Mouse (Mus musculus) skeletal muscle tissue, adult 2 months (tissue): ENCODE results near the gene R3hdm2.

Source experiments
- DNase-seq: peaks from one replicate; pipeline ENCODE4 v3.0.0-alpha.2; 2012; ENCODE audit warnings: low read depth, low spot score

The R3hdm2 gene

GRCm38 (mm10) chr10:127422047-127422446 is 41.9 kb downstream of the R3hdm2 start:
- peak; percentile 16 for DNase-seq

GRCm38 (mm10) chr10:127425794-127426193 is 45.7 kb downstream of the R3hdm2 start:
- DNase-seq = no peak

- no peak for DNase-seq
Measured at GRCm38 (mm10) chr10:127426670-127427069, 46.5 kb downstream of the R3hdm2 start.

DNA sequence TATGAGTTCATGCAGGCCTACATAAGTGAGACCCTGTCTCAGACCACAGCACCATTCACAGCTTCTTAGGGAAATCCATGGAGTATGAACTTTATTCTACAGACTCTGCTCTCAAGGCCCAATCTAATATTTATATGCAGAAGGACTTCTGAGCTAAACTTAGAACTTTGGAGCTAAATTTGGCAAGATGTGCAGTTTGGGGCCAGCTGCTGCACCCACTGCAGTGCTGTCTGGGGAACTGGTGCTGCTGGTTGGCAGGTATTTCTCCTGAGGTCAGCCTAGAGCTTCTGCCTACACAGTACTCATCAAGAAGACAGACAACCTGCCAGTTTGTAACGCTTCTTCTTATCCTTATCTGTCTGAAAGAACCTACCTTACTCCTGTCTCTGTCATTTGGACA is 47.0 kb downstream of the R3hdm2 start:
- peak; percentile 40 for DNase-seq

DNA sequence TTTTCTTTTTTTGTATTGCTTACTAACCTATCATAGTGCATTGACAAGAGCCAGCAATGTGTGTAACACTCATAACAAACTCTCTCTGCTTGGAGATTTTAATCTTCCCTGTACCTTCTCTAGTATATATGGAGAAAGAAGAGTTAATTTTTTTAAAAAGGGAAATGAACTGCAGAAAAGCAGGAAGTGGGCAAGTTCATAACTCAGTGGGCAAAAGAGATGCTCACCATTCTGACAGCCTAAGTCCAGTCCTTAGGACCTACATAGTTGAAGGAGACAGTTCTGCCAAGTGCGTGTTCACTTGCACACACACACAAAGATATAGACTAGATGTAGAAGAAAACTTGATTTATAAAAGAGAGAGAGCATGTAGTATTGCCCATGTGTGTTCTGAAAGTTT is 47.9 kb downstream of the R3hdm2 start:
- no peak for DNase-seq

GRCm38 (mm10) chr10:127429538-127429937 is 49.4 kb downstream of the R3hdm2 start:
- no peak for DNase-seq

DNA sequence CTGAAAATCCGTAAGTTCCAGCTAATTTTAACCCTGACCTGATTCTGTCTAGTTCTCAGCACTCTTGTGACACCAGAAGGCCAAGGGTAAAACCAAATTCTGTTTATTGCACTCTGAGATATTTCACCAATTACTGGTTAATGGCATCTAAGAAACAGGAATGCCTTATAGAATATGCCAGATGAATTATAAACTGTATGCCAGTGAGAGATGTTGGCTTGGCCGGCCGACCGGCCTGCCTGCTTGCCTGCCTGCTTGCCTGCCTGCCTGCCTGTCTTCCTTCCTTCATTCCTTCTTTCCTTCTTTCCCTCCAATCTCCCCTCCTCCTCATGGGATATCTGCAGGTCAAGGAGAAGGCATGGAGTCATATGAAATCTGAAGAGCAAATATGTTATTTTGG is 52.3 kb downstream of the R3hdm2 start:
- no peak for DNase-seq

DNA sequence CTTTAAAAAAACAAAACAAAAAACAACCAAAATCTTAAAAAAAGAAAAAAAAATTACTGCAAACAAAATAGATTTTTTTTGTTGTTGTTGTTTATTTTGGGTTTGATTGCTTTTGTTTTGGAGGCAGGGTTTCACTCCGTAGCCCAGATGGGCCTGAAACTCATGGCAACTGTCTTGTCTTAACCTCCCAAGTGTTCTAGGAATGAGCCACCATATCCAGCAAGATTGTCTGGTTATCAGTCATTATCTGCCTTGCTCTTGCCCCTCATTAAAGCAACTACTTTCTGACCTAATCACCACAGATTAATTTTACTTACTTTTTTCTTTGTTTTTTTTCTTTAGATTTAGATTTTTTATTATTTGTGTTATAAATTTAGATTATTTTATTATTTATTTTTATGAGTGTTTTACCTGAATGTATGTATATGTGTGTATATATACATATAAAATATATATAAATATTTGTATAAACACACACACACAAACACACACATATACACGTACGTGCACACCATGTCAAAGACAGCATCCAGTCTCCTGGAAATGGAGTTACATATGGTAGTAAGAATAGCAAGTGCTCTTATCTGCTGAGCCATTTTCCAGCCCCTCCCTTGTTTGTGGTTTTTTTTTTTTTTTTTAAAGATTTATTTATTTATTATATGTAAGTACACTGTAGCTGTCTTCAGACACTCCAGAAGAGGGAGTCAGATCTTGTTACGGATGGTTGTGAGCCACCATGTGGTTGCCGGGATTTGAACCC is 57.4 kb downstream of the R3hdm2 start:
- no peak for DNase-seq

- DNase-seq = no peak
Measured at GRCm38 (mm10) chr10:127453701-127454100, 73.6 kb downstream of the R3hdm2 start.

GRCm38 (mm10) chr10:127462411-127463096 is 82.4 kb downstream of the R3hdm2 start:
- no peak for DNase-seq

GRCm38 (mm10) chr10:127471281-127471988 is 91.3 kb downstream of the R3hdm2 start:
- no peak for DNase-seq

GRCm38 (mm10) chr10:127472722-127473121 is 92.6 kb downstream of the R3hdm2 start:
- DNase-seq = no peak

DNA sequence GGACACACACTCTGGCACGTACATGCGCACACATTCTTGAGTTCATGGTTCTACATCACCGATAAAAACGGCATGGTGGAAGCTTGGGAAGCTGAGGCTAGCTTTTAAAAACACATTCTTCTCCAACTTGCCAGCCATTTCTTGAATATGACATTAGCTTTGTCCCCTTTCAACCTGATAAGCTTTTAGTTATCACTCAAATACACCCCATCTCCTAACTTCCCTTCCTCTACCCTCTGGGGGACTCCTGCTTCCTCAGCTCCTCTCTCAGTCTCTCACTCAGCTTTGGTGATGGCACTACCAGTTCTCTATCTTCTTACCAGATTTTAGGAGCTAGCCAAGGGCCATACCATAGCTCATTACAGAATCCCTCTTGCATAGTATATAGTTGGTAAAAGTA is 95.0 kb downstream of the R3hdm2 start:
- DNase-seq = no peak

- DNase-seq = no peak
Measured at GRCm38 (mm10) chr10:127476541-127476940, 96.4 kb downstream of the R3hdm2 start.

GRCm38 (mm10) chr10:127477301-127477700 is 97.2 kb downstream of the R3hdm2 start:
- no peak for DNase-seq

DNA sequence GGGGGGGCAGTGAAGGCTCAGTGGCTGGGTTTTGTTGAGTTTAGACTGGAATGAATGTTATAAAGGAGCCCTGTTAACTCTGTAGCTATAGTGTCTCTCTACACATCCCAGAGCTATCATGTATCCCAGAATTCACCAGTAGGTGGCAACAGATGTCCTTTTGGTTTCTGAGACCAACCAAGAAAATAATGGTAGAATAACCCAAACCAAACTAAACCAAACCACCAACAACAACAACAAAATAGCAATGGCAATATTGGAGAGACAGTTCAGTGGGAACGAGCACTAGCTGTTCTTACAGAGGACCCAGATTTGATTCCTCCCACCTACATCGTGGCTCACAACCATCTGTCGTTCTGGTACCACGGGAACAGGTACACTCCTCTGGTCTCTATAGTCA is 99.0 kb downstream of the R3hdm2 start:
- DNase-seq = no peak

- peak; percentile 27 for DNase-seq
Measured at GRCm38 (mm10) chr10:127480833-127481813, 101.0 kb downstream of the R3hdm2 start.

GRCm38 (mm10) chr10:127485235-127485634 is 105.1 kb downstream of the R3hdm2 start:
- DNase-seq = no peak

GRCm38 (mm10) chr10:127488856-127489255 is 108.7 kb downstream of the R3hdm2 start:
- DNase-seq = no peak

- DNase-seq = no peak
Measured at GRCm38 (mm10) chr10:127490160-127491127, 110.3 kb downstream of the R3hdm2 start.
